Mouse (Mus musculus): ENCODE measurements around the gene Mettl17. TPM values are rescaled to one million over a fixed set of nuclear protein-coding genes. Genes with fewer than 3 reads are reported as not detected.
"Not testable (repeated sequence)": the region's sequence is repeated elsewhere in the genome, so short reads cannot be mapped to it uniquely, and the experiment has no call there.

Gene Mettl17
- 10 to 100 TPM; 29.8 to 44.0 TPM for total RNA-seq (2021)
- long read RNA-seq, partial matches to known transcripts = 2 of 19 reads
- long read RNA-seq, other reads (novel, unspliced or antisense) = 12 of 19 reads

DNA sequence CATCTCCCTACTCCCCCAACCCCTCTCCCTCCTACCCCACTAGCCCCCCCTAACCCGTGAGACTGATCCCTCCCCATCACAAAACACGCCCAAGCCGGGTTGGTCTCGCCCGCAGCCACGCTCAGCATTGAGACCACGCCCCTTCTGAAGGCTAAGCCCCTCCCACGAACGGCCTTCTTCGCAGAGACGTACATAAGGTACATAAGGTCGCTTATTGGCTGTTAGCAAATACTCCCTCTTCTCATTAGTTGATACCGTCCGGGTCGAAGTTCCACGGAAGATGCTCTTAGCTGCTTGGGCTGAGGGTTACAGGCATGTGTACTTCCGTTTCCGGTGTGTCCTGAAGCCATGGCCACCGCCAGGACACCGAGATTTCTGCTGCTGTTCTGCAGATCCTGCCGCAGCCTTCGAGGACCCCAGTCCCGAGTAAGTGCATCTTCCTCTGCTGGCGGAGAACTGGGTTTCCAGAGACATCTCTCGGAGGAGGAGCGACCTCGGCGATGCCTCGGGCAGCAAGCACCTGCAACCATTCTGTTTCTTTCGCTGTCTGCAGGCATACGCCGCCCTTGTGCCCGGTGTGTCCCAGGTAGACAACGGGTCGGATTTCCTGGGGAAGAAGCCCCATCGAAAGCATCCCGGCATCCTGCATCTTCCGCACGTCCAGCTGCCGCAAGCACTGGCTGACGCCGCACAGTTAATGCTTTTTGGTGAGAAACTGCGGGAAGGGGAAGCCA is at the start of gene Mettl17:
Gene Mettl17, plus strand, starts transcription at position 245 of the 734 bp plus-strand sequence.
- peak; percentile 91 to 92 for DNase-seq (ENCODE audit: low spot score in 2 of 2)

GRCm38 (mm10) chr14:51838480-51838879 is 46.2 kb upstream of the Mettl17 start:
- peak in 1 of 2 experiments; percentile 13 for DNase-seq (ENCODE audit: low spot score in 2 of 2)

DNA sequence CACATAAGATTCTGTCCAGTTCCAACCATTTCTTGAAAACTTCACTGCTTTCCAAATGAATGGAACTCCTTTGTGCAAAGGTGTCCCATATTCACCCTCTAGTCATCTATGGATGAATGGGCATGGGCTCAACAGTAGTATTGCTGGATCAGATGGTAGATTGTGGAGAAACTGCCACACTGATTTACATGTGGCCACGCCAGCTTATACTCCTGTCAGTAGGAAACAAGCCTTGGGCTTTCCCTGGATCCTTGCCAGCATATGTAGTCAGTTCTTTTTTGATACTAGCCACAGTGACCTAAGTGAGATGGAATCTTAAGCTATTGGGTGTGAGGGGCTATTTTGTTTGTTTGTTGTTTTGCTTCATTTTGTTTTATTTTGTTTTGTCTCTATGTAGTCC is 42.4 kb upstream of the Mettl17 start:
- no peak for DNase-seq (ENCODE audit: low spot score in 2 of 2)

DNA sequence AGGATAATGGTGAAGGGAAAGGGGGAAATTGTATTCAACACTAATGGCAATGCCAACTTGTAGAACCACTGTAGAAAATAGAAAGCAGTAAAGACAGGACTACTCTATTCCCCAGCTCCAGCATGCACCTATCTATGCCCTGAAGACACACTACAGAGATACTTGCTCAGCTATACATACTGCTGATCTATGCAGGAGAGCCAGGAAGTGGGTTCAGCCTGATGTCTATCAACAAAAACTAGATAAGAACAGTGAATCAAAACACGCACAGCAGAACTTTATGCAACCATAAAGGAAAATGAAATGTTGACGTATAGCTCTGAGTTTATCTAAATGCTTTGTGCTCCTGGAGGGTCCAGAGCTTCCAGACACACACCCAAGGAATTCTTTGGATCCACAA is 41.9 kb upstream of the Mettl17 start:
- no peak for DNase-seq (ENCODE audit: low spot score in 2 of 2)

DNA sequence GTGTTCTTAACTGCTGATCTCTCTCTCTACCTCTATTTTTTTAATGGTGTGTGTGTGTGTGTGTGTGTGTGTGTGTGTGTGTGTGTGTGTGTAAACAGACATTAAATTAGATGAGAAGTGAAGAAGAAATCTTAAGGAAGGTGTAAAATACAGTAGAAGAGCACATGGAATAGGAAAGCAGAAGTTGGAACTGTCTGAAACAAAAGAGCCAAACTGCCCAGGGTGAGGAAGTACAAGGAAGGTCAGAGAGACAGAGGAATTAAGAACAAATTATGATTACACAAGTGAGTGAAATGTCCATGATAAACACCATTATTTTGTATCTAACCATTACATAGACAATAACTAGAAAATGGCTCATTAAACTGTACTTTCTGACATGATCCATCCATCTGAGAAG is 40.8 kb upstream of the Mettl17 start:
- DNase-seq (ENCODE audit: low spot score in 2 of 2) = no peak

DNA sequence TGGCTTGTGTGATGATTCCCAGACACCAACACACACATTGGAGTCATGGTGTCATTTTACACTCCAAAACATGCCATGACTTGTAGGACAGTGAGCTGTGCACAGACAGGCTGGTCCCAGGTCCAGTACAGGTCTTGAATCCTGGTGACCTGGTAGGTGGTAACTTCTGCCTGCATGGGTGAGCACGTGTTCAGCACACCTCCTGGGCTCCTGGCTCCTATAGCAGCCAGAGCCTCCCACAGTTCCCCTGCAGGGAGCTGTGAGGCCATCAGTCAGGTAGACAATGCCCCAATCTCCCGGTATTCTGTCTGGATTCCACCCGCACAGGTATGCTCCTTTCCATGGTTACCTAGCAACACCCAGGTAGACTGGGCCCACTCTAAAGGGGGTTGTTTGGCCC is 38.1 kb upstream of the Mettl17 start:
- no peak for DNase-seq (ENCODE audit: low spot score in 2 of 2)

- peak in 1 of 2 experiments; percentile 6 for DNase-seq (ENCODE audit: low spot score in 2 of 2)
Observed at GRCm38 (mm10) chr14:51851006-51851405, 33.6 kb upstream of the Mettl17 start.

DNA sequence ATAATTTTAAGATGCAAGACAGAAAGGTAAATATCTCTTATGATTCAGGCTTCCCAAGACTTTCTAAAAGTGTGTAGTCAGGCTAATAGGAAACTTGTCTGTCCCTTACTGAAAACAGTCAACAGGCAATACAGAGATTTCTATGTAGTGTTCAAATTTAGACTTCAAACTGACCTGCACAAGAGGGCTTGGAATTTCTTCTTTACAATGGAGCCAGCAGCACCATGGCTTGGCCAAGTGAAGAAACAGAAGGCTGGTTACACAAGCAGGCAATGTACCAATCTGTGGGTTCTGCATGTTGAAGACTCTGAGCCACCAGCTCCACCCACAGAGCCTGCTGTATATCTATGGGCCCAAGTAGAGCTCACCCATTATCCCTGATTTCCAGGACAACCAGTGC is 31.2 kb upstream of the Mettl17 start, which contains the start of gene Ear6:
Gene Ear6, plus strand, starts transcription at position 301 of the 400 bp plus-strand sequence.
- no peak for DNase-seq (ENCODE audit: low spot score in 2 of 2)

GRCm38 (mm10) chr14:51855280-51855679 is 29.4 kb upstream of the Mettl17 start:
- not testable (repeated sequence) for DNase-seq (ENCODE audit: low spot score in 2 of 2)

DNA sequence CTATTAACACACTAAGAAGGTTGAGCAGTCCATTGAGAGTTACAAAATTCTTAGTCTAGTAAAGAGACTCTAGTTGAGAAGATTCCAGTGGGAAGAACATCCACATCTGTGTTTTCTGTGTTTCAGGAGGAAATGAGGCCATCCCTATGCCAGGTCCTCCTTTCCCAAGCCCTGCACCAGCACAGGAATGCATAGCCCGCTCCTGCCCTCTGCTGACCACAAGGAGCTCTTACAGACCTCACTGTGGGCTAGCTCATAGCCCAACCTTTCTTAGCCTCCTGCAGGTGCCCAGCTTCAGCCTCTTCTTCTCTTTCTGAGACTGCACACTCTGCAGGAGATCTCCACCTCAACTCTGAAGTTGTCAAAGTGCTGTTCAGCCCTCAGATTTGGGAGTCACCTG is 21.0 kb upstream of the Mettl17 start:
- DNase-seq (ENCODE audit: low spot score in 2 of 2) = peak in 1 of 2 experiments; percentile 27

GRCm38 (mm10) chr14:51870756-51871155 is 13.9 kb upstream of the Mettl17 start:
- DNase-seq (ENCODE audit: low spot score in 2 of 2) = no peak

- no peak for DNase-seq (ENCODE audit: low spot score in 2 of 2)
Observed at GRCm38 (mm10) chr14:51871741-51872140, 12.9 kb upstream of the Mettl17 start.

DNA sequence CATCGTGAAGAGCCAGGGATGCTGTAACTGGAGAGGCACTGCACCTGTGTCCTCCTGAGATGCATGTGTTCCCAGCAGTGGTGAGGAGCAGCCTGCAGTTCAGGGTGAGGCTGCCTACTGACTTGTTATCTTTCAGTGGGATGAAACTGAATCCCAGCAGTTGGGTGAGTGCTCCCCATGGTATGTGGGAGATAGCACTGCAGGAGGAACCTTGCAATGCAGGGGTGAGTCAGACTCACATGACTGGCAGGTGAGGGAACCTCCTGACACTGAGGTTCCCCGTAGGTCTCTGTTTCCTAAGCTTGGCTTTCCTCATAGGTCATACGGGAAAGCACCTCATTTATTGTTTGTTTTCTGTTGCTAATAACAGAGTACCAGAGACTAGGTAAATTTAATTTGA is 7.1 kb upstream of the Mettl17 start:
- DNase-seq (ENCODE audit: low spot score in 2 of 2) = no peak

DNA sequence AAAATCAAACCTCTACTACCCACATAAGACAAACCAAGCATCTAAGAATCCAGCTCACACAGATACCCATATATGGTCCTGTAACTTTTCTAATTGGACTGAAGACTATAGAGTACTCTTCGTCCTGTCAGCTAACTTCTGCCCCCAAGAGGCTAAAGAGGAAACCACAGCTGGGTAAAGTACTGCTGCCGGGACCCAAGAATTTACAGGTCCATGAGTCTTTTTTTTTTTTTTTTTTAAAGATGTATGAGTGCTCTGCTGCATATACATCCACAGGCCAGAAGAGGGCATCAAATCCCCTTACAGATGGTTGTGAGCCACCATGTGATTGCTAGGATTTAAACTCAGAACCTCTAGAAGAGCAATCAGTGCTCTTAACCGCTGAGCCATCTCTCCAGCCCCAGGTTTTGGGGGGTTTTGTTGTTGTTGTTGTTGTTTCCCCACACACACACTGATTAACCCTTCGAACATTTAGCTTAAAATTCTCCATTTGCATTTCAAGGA is 1.1 kb upstream of the Mettl17 start:
- DNase-seq (ENCODE audit: low spot score in 2 of 2) = peak; percentile 62 to 71

DNA sequence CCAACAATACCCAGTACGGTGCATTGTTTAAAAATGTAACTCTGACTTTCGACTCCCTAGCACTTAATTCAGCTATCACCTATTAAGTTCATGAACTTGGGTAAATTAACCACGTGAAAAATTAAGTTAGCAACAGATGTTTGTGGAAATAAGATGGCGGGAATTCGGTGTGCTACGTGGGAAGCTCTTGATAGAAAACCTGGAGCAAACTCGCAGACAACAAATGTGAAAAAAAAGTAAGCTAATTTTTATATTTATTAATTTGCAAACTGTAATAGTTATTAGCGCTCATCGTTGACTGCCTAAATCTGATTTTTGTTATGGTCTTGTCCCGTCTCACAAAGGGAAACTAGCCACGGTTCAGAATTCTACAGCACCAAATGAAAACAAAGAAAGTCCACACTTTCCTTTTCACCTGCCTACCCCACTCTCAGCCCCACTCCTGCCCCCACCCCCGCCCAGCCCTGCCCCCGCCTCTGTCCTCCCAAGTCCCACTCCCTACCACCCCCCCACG is 554 bp upstream of the Mettl17 start:
- no peak for DNase-seq (ENCODE audit: low spot score in 2 of 2)

GRCm38 (mm10) chr14:51886051-51886450 is 1.4 kb downstream of the Mettl17 start:
- DNase-seq (ENCODE audit: low spot score in 2 of 2) = no peak

GRCm38 (mm10) chr14:51889833-51890232 is 5.2 kb downstream of the Mettl17 start:
- no peak for DNase-seq (ENCODE audit: low spot score in 2 of 2)

DNA sequence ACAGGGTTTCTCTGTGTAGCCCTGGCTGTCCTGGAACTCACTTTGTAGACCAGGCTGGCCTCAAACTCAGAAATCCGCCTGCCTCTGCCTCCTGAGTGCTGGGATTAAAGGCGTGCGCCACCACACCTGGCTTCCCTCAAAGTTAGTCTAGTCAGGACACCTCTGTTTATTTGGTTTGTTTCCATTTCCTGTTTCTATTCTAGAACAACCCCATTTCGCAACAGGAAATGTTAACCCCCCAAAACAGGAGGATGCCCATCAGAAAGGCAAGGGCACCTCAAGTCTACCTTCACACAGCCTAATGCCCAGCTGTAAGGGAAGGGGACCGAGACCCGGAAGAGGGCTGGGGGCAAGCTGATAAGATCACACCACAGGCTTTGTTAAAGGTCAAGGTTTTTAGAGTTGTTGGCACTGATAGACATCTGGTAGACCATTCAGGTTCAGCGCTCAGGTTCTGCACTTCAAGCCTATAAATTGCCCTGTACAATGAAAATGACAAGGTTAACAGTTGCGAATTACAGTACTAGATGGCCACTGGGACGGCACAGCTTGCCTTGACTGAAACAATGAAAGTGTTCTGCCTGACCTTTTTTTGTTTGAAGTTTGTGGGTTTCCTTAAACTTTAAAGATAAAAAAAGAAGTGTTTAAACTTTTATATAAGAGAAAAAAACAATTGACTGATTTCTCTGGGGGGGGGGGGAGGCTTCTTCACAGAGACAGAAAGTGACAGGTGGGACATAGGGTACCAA is 7.7 kb downstream of the Mettl17 start, which contains the start of gene Slc39a2:
Gene Slc39a2, plus strand, starts transcription at position 699 of the 749 bp plus-strand sequence.
- DNase-seq (ENCODE audit: low spot score in 2 of 2) = no peak

DNA sequence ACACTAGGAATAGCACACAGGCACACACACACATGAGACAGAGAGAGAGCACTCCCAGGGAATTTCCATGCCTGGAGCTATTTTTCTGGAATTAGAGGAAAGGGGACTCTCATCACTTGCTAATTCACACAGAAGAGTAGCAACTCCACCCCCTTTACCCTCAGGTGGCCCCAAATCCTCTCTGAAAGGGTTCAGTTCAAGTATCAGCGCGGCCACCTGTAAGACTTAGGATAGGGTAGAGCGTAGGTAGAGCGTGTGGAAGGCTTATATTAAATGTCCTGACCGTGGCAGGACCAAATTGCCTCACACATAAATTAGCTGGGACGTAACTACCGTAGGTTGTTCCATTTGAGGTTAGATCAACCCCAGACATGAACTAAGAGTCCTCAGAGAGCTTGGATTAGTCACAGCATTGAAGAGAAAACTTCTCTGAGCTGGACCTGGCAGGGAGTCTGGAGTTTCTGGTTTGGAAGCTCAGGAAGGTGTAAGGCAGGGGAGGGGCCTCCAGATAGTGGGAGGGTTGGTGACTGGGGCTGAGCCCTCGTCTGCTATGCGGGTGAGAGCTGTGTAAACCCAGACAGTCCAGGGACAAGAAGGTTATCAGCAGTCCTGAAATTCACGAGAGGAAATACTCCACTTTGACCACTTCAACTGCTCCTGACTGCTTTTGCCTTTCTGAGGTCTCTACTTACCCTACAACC is 8.6 kb downstream of the Mettl17 start:
- DNase-seq (ENCODE audit: low spot score in 2 of 2) = no peak

- no peak for DNase-seq (ENCODE audit: low spot score in 2 of 2)
Observed at GRCm38 (mm10) chr14:51893809-51894208, 9.2 kb downstream of the Mettl17 start.

- no peak for DNase-seq (ENCODE audit: low spot score in 2 of 2)
Observed at GRCm38 (mm10) chr14:51895071-51895470, 10.4 kb downstream of the Mettl17 start.

Data from layer of hippocampus, postnatal 10 days (tissue).